Mouse (Mus musculus) fat pad, adult 2 months (tissue): ENCODE measurements around the gene Efcc1.
A peak's percentile ranks its signal among the peaks of the same experiment; 100 is the strongest.
"Not testable (repeated sequence)": the region's sequence is repeated elsewhere in the genome, so short reads cannot be mapped to it uniquely, and the experiment has no call there.

Experiments
- DNase-seq: peaks from one replicate; pipeline ENCODE4 v3.0.0-alpha.2; 2011; ENCODE audit warnings: low read depth, low spot score; ENCODE audit errors: extremely low read depth

Gene Efcc1

DNA sequence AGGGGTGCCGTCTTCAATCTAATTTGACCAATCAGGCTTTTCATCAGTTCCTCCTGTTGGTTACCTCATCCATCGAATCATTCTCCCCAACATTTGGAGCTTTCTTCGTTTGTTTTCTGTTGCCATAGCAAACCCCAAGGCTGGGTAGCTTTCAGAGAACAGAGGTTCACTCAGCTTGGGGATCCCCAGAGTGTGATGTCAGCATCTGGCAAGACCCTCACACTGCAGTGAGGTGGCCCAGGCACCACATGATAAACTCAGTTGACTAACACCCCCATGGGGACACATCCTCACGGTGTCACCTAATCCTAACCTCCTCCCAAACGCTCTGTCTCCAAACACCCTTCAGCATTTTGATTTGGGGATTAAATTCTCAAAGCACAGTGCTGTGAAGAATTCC lies 12.6 kb downstream of the Efcc1 start:
- no peak for DNase-seq

DNA sequence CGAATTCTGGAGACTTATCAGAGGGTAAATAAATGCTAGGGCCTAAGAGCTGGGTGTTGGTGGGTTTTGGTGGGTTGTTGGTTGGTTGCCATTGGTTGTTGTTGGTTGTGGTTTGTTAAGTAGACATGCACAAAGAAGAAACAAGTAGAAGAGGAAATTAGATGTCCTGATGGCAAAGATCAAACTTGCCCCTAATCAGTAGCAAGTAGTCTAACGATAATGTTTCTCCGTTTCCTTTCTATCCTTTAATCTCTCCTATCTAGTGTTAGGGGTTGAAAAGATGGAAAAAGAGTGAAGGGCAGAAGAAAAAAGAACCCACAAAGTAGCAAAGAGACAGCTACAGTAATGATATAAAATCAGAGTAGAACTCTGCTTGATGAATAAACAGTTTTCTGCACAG lies 14.0 kb downstream of the Efcc1 start:
- no peak for DNase-seq

DNA sequence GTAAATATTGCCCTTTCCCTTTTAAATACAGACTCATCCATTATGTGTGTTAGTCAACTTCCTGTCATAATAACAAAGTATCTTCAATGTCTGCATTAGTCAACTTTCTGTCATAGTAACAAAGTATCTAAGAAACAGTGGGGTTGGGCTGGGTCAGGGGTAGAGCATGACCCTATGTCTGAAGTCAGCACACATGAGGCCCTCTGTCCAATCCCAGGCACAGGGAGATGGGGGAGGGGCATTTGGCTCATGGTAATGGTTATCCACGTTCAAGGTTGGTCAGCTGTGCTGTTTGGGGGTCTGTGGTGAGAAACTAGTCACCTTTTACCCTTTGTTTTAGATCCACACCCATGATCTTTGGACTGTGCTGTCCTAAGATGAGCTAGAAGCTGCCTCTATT lies 14.6 kb downstream of the Efcc1 start:
- DNase-seq, result no peak

DNA sequence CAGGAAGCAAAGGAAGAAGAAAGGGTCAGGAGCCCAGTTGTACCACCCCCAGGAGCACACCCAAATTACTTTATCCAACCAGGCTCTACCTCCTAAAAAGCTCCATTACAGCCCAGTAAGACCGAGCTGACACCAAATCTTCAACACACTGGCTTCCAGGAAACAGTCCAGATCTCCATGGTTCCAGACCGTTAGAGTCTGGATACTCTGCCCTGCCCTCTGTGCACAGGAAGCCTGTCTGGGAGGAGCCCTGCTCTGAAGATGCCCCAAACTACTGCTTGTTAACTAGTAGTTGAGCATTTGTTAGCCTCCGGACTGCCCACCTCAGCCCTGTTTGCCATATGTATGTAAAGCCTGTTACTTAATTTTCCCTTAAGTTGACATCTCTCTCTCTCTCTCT lies 15.4 kb downstream of the Efcc1 start:
- no peak for DNase-seq

DNA sequence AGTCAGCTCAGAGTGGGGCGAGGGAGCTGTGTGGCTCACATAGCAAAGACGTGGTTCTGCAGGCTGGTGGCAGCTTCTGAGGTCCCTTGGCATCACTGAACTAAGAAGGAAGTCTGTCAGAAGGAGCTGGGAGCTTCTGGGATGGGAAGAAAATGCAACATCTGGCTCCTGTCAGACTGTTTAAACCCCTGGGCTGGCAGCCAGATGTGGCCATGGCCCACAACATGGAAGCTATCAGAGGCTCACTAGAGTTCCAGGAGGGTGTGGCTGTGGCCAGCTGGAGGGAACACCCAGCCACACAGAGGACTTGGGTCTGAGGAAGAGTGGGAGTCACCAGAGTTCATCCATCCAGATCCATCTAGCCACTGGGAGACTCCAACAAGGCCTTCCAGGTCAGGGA lies 16.2 kb downstream of the Efcc1 start:
- DNase-seq, result no peak

DNA sequence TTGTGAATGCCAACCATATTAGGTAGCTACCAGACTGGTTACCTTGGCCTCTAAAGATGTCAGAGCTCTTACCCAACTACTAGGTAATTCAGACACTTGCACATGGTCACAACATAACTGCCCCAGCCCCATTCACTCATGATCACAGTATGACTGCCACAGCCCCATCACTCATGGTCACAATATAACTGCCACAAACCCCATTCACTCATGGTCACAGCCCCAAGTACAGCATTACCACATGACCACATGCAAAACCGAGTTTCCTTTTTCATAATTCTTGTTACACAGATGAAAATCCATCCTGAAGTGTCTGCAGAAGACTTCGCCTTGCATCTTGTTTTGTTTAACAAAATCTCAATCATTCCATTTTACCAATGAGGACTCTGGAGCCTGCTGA lies 17.4 kb downstream of the Efcc1 start:
- no peak for DNase-seq

DNA sequence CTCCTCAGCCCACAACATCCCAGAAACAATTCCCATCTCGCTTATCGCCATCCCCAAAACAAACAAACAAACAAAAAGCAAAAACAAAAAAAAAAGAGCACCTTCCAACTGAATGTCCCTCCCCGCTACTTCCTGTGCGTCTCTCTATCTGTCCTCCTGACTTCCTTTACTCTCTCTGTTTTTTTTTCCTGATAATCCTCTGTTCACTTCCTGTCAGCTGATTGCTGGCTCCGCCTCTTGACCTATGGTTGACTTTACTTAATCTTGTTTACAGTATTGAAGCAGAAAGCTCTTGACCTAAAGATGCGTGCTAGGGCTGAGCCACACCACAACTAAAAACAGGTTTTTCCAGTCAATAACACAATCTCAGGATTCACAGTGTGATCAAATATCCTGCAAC lies 17.9 kb downstream of the Efcc1 start:
- DNase-seq, result no peak

DNA sequence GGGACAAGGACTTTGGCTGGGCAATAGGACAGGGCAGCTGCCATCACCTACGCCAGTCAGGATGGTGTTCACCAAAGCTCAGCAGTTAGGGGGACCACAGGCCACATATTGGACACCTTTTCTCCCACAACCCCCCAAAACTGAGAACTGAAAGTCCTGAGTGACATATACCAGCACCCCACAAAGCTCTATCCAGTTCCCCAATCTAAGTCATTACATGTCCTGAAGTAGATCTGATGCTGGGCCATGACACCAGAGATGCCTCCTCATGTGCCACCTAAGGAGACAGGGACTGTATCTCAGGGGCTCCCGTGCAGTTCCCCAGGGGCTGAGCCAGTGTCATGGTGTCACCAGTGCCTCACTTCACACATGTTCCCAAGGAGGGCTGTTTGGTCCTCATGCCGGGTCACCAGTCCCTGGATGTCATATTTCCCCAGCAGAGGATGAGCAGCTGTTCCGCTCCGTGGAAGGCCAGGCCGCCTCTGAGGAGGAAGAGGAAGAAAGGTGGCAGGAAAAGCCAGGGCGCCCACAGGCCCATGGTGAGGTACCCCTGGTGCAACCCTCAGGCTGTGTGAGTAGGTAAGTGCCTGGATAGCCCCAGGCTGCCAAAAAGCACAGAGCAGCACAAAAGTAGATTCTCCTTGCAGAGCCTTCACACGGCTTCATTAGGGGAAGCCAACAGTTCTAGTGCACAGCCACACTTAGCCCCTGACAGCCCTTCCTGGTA lies 19.7 kb downstream of the Efcc1 start:
- DNase-seq, result no peak

DNA sequence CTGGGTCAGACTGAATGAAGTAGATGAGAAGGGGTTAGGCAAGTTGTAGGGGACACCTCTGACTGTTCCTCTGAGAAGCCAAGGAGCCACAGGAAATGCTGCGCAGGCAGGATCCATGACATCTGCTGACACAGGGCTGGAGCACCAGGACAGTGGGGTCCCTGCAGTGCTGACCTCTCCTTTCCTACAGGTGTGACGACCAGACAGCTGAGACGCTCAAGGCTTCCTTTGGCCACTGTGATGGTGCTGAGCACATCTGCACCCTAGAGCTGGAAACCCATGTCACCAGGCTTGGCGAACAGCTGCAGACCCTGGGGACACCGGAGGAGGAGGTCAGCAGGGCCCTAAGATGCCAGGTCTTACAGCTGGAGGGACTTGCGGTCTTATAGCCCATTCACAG lies 20.9 kb downstream of the Efcc1 start:
- DNase-seq, result no peak

DNA sequence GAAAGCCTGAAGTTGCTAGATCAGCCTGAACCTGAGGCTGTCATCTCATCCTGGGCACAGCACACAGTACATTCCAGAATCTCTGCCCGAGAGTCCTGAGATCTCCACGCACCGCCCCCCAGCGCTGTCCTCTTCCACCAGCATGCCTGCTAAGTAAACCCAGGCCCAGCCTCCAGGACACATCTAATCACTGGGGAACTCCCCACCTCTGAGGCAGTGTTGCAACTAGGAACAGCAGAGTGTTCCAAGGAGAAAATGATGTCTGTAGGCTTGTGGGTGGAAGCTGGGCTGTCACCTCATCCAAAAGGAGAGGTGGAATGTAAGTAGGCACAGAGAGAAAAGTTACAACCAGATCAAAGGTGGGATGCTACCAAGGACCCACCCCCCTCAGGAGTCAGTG lies 24.5 kb downstream of the Efcc1 start:
- DNase-seq, result peak; percentile 11

DNA sequence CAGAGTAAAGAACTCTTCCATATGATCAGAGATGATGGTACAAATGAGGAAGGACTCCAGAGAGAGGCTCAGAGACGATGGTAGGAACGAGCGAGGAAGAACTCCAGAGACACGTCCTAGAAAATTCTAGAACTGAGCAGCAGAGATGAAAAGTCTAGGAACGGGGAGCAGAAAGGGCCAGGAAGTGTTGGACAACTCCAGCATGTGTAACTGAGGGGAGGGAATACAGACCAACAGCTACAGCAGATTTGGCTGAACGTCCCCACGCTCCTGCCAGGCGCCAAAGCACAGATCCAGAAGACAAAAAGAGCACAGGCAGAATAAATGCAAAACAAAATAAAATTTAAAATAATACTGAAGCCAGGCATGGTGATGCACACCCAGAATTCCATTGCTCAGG lies 26.2 kb downstream of the Efcc1 start:
- no peak for DNase-seq

DNA sequence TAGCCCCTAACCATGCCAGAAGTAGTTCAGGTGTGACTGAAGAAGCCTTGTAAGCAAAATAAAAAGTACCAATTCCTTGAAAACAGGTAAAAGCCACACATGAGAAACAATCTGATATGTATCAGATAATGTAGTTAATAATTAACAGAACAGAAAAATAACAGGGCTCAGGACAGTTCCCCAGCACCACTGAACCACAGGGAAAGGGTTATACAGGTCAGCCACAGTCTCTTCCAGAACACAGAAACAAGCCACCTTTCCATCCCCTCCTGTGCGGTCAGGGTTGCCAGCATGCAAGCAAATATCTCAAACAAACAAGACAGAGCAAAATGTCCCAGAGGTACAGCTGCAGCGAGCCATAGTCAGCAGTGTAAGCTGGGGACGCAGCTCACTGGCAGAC lies 28.7 kb downstream of the Efcc1 start:
- no peak for DNase-seq

DNA sequence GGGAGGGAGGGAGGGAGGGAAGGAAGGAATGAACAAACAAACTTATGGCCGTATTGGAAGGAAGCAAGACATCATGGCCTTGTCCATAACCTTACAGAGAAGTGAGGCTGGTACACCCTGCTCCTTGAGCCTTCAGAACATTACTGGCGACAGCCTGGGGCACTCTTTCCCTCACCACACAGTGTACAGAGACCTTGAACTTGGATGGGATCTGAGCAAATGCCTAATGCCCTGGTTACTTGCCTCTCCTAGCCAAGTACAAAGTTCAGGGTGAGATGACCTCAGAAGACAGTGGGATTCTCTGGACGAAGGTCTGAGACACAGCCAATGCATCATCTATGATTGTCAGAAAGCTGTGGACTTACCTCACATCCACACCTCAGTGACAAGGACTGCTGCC lies 29.2 kb downstream of the Efcc1 start:
- DNase-seq, result no peak

DNA sequence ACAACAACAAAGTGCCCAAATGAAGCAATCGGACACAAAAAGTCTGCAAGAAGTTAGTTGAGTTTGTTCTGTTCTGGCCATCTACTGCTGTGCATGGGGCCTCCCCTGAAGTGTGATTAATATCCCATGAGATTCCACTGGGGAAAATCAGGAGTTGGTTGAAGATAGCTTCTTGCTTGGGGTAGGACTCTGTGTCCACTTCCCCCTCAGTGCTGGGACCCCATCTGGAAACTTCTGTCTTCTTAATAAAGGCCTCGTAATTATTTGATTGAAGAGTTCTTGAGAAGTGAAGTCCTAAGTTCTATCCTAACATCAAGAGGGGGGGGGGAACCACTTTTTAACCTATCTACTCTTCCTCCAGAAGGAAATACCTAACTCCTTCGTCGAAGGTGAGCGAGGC lies 31.5 kb downstream of the Efcc1 start:
- DNase-seq, result no peak

DNA sequence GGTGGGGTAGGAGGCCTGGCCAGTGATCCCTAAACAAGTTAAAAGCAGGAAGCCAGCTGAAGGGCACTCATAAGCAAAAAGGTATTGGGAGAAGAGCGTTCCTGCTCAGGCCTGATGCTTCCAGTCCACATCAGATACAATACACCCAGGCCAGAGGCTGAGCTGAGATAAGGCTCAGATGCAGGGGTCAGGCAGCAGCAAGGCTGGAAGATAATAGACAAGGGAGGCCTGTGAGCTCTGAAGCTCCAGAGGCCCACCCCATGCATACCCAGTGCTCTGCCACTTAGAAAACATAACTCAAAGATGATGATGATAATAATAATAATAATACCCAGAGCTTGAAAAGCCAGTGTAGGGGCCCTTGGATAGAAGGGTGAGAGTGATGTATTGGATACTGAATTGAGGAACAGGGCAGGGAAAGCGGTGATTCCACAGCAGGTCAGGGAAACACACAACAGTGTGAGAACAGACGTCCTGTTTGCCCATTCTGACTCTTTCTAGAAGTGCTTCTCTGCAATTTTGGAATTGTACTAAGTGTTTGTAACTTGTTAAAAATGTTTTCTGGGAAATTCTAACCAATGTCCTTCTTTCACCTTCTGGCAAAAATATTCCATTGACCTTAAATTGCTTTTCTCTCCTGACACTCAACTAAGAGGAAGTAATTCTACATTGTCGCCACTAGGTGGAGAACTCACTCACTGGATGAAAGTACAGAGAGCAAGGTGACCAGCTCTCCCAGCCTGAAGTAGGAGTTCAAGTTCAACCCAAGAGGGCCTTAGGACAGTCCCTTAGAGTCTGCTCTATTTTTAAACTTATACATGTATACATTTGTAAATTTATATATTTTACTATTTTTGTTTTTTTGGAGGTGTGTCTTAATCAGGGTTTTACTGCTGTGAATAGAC lies 33.0 kb downstream of the Efcc1 start:
- DNase-seq, result no peak

DNA sequence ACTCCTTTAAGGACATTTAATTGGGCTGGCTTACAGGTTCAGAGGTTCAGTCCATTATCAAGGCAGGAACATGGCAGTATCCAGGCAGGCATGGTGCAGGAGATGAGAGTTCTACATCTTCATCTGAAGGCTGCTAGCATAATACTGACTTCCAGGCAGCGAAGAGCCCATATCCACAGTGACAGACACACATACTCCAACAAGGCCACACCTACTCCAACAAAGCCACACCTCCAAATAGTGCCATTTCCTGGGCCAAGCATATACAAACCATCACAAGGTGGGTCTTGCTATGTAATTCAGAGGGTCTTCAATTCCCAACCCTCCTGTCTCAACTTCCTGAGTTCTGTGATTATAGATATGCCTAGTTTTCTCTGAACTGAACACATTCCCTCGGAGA lies 33.6 kb downstream of the Efcc1 start:
- DNase-seq, result not testable (repeated sequence)

DNA sequence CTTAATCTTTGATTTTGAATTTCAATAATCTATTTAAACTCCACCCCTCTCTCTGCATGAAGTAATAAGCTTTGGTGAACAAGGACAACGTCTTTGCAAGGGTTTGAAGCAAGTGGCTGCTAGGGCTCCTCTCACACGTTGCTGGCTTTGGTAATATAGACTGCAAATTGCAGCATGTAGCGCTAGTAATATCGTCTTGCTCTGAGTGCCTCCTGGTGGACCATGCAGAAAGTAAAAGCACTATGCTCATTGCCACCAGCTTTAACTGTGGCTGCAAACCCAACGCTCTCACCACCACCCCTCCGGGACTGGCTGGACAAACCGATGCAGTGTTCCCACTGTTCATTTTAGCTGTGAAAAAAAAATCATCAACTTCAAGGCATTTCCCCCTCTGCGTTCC lies 40.0 kb downstream of the Efcc1 start:
- no peak for DNase-seq

DNA sequence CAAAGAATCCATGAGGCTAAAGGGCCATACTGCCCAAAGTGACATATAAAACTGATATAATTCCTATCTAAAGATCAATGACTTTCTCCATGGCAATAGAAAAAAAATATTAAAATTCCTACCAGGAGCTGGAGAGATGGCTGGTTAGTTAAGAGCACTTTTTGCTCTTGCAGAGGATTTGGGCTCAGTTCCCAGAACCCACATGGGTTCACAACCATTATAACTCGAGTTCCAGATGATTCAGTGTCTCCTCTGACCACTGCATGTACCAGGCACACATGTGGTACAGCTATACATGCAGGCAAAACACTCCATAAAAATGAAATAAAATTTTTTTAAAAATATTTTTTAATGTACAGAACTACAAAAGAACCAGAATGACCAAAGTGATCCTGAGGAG lies 43.8 kb downstream of the Efcc1 start:
- DNase-seq, result no peak

DNA sequence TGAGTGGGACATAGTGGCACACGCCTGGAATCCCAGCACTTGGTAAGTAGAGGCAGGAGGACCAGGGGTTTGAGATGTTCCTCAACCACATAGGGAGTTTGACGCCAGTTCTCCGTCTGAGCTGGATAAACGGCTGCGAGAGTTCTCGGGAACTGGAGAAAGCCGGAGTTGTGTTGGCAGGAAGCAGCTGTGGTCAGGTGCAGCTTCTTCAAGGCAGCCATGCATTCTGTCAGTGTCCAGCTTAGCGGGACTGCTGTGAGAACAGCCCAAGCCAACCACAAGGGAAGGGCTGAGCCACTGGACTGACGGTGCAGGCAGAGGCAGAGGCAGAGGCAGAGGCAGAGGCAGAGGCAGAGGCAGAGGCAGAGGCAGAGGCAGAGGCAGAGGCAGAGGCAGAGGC lies 44.2 kb downstream of the Efcc1 start:
- no peak for DNase-seq

DNA sequence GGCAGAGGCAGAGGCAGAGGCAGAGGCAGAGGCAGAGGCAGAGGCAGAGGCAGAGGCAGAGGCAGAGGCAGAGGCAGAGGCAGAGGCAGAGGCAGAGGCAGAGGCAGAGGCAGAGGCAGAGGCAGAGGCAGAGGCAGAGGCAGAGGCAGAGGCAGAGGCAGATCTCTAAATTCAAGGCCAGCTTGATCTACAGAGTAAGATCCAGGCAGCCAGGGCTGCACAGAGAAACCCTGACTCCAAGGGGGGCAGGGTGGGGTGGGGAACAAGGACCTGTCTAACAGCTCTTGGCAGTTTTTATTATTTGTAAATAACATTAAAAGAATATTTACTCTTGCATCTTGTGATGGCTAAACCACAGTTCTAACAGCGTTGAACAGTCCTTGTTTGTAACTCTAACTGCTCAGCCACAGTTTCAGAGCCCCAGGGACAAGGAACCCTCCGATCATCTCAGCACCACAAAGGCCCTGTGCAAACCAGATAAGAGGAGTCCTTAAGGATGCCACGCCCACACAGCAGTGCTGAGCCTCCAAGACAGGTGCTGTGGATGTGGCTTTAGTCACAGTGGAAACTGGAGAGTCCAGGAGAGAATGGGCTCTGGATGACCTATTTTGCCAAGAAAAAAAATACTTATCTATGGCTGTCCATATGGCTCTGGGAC lies 45.0 kb downstream of the Efcc1 start:
- DNase-seq, result no peak

DNA sequence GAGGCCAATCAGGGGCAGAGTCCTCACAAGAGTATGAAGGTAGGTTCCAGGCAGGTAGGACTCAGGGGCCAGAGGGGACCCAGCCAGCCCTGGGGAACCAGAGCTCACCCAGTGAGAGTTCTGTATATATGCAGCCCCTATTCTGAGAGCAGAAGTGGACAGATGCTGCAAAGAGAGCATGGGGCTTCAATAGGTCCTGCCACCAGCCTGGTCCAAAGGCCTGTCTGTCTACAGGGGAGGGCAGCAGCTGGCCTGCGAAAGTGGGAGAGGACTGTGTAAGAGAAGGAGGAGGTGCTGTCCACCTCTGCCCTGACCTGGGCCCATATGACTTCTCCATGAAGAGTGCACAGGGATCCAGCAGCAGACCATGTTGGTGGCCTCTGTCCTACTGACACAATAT lies 46.0 kb downstream of the Efcc1 start:
- DNase-seq, result no peak

DNA sequence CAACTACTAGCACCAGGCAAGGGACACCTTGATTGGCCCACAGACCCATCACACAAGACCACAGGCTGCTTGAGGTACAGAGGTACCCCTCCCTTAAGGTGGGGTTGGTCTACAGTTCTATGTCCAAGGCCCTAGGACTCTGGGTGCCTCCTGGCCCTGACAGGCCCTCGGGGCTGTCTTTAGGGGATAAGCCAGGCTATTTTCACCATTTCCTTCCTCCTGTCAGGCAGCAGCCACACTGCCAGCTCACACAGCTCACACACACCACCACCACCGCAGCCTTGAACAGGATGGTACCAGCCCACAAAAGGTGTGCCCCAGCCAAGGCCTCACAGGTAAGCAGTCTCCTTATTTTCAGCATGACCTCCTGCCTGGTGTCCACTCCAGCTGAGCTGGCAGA lies 47.2 kb downstream of the Efcc1 start, which contains the start of gene Gp9:
Gp9 (plus strand) TSS at position 231 of the 400 bp plus-strand sequence.
- no peak for DNase-seq
